Mouse (Mus musculus) neutrophil, adult 5-6 weeks (primary cell): ENCODE results near the gene Dok3. TPM values are rescaled to one million over a fixed set of nuclear protein-coding genes. Genes with fewer than 3 reads are reported as not detected.

Source experiments
- ATAC-seq: fragments of 151-379, 151-347 bp; 2 replicates; pipeline ENCODE4 v1.8.0; 2017; ENCODE audit warnings: mild to moderate bottlenecking, moderate TSS enrichment; ENCODE audit not compliant: insufficient number of reproducible peaks, poor library complexity, low FRiP score, severe bottlenecking; ENCODE audit errors: extremely low read depth
- total RNA-seq: library from RNA; stranded (forward); fragments of 200-1000 nt; gene quantifications from 2 replicates; pipeline ENCODE4 v1.2.3, GENCODE M21; 2017

Gene Dok3
- total RNA-seq, 1 experiment from 2014 or later, result 193 TPM

GRCm38 (mm10) chr13:55512379-55513031, 16.6 kb downstream of the Dok3 start:
- ATAC-seq, result no peak

GRCm38 (mm10) chr13:55511492-55511861, 17.6 kb downstream of the Dok3 start:
- no peak for ATAC-seq

- ATAC-seq, result no peak
Observed at GRCm38 (mm10) chr13:55510668-55511491, 18.2 kb downstream of the Dok3 start.

- ATAC-seq, result peak; percentile 28; the same call in 1 of the 2 replicates
Observed at GRCm38 (mm10) chr13:55510332-55510667, 18.8 kb downstream of the Dok3 start.

GRCm38 (mm10) chr13:55508531-55508930, 20.6 kb downstream of the Dok3 start:
- no peak for ATAC-seq

- no peak for ATAC-seq
Observed at GRCm38 (mm10) chr13:55507877-55508276, 21.2 kb downstream of the Dok3 start.

- no peak for ATAC-seq
Observed at GRCm38 (mm10) chr13:55506697-55507096, 22.4 kb downstream of the Dok3 start.

- no peak for ATAC-seq
Observed at GRCm38 (mm10) chr13:55505810-55506209, 23.3 kb downstream of the Dok3 start.

- ATAC-seq, result no peak
Observed at GRCm38 (mm10) chr13:55504390-55504789, 24.7 kb downstream of the Dok3 start.

- no peak for ATAC-seq
Observed at GRCm38 (mm10) chr13:55502405-55502804, 26.7 kb downstream of the Dok3 start.

GRCm38 (mm10) chr13:55500575-55500974, 28.5 kb downstream of the Dok3 start:
- ATAC-seq, result no peak

- ATAC-seq, result no peak
Observed at GRCm38 (mm10) chr13:55498906-55499305, 30.2 kb downstream of the Dok3 start.

GRCm38 (mm10) chr13:55496661-55497060, 32.4 kb downstream of the Dok3 start:
- ATAC-seq, result no peak

- no peak for ATAC-seq
Observed at GRCm38 (mm10) chr13:55495702-55496101, 33.4 kb downstream of the Dok3 start.

- ATAC-seq, result no peak
Observed at GRCm38 (mm10) chr13:55494883-55495621, 34.0 kb downstream of the Dok3 start.

- ATAC-seq, result no peak
Observed at GRCm38 (mm10) chr13:55494257-55494656, 34.8 kb downstream of the Dok3 start.

- ATAC-seq, result no peak
Observed at GRCm38 (mm10) chr13:55487578-55488498, 41.3 kb downstream of the Dok3 start, which contains the start of gene Dbn1. Gene Dbn1, minus strand, starts transcription at chr13:55488111.

- ATAC-seq, result no peak
Observed at GRCm38 (mm10) chr13:55486916-55487577, 42.0 kb downstream of the Dok3 start.
